Mouse (Mus musculus) G1E (cell line): Measurements from ENCODE around the gene Ntrk3.

Source experiments
- CTCF ChIP-seq: IDR thresholded peaks from 2 replicates; pipeline ENCODE4 v1.5.1; 2012; ENCODE audit warnings: low read depth, low read length, inconsistent platforms, mixed read lengths
- GATA1 ChIP-seq: IDR thresholded peaks from 2 replicates; pipeline ENCODE4 v1.6.1; 2012; ENCODE audit warnings: borderline replicate concordance, low read length, inconsistent platforms, mixed read lengths

- TF ChIP-seq CTCF (no peak), GATA1 (no peak)
These were observed 296.9 kb downstream of the Ntrk3 start for GRCm38 (mm10) chr7:78440896-78441295.
